Mouse (Mus musculus) liver, embryonic 12.5 days (tissue): ENCODE data around the gene Bicral. TPM values are rescaled to one million over a fixed set of nuclear protein-coding genes. Genes with fewer than 3 reads are reported as not detected.

Source experiments
- ATAC-seq: fragments of 200-750 bp; cut with Nextera tagmentation; 2 replicates; pipeline ENCODE4 v1.8.0; 2017; ENCODE audit warnings: moderate number of reproducible peaks, mild to moderate bottlenecking, moderate library complexity
- H3K27ac ChIP-seq: fragments of 300-500 bp; sonication (generic); 2 replicates; pipeline ENCODE4 v1.5.1; 2016; ENCODE audit warnings: mild to moderate bottlenecking
- H3K27me3 ChIP-seq: fragments of 300-500 bp; sonication (generic); replicated peaks from 2 replicates; pipeline ENCODE4 v1.6.1; 2016; ENCODE audit warnings: mild to moderate bottlenecking, moderate library complexity
- H3K36me3 ChIP-seq: fragments of 300-500 bp; sonication (generic); 2 replicates; pipeline ENCODE4 v1.6.1; 2016; ENCODE audit warnings: mild to moderate bottlenecking, moderate library complexity
- H3K4me1 ChIP-seq: fragments of 300-500 bp; sonication (generic); 2 replicates; pipeline ENCODE4 v1.6.1; 2016
- H3K4me2 ChIP-seq: fragments of 300-500 bp; sonication (generic); 2 replicates; pipeline ENCODE4 v1.6.1; 2016; ENCODE audit warnings: mild to moderate bottlenecking, moderate library complexity
- H3K4me3 ChIP-seq: fragments of 300-500 bp; sonication (generic); 2 replicates; pipeline ENCODE4 v1.5.1; 2016; ENCODE audit warnings: mild to moderate bottlenecking, moderate library complexity
- H3K9ac ChIP-seq: fragments of 300-500 bp; sonication (generic); 2 replicates; pipeline ENCODE4 v1.6.1; 2016; ENCODE audit warnings: mild to moderate bottlenecking, moderate library complexity
- H3K9me3 ChIP-seq: fragments of 300-500 bp; sonication (generic); replicated peaks from 2 replicates; pipeline ENCODE4 v1.6.1; 2016; ENCODE audit warnings: mild to moderate bottlenecking, moderate library complexity
- WGBS: fragments of 180-500 bp; shearing (Covaris S2); methylation state at CpG from one replicate; pipeline ENCODE4 v1.1.7; 2016; ENCODE audit not compliant: insufficient replicate concordance; 5-methylcytosine and 5-hydroxymethylcytosine counted together
- polyA plus RNA-seq: library from polyadenylated mRNA; unstranded; fragments of >200 nt; fragmentation: Nextera tagmentation; extraction: Ambion mirVana; gene quantifications from 2 replicates; pipeline ENCODE4 v1.2.1, GENCODE M21; 2016

Bicral gene
- polyA plus RNA-seq, 1 experiment from 2014 or later, result 5.2 TPM

DNA sequence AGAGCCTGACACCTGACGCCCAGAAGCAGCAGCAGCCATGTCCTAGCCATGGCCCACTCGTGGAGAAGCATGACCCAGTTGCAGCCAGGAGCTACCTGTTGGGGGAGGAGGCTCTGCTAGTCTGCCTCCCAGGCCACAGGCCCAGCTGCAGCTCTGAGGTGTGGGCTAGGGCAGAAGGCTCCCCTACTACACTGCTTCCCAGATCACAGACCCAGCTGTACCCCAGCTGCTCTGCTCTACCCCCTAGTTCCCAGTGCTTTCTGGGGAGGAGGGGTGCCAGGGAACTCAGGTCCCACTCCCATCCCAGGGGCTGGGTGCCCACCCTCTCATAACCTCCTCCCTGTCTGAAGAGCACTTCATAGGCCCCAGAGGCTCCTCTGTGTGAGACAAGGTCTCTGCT, 94.7 kb downstream of the Bicral start, which contains the start of gene Ptcra:
Gene Ptcra, minus strand, starts transcription at position 169 of the 400 bp plus-strand sequence.
- H3K4me3 ChIP-seq, result no peak within 1 kb of the TSS
- 26% methylated on average over 2 of the region's 2 CpGs for WGBS
- H3K9ac ChIP-seq, result no peak within 1 kb of the TSS
- no peaks in the 10 kb centered on the region for H3K9me3 ChIP-seq
- no peak within 1 kb of the TSS for H3K4me2 ChIP-seq
- peaks cover 7% of the 10 kb centered on the region; the same call in 1 of the 2 replicates for H3K4me1 ChIP-seq
- H3K27ac ChIP-seq, result no peak within 1 kb of the TSS
- no peaks in the 10 kb centered on the region for H3K27me3 ChIP-seq
- no peaks in the 10 kb centered on the region for H3K36me3 ChIP-seq
- no peak for ATAC-seq

DNA sequence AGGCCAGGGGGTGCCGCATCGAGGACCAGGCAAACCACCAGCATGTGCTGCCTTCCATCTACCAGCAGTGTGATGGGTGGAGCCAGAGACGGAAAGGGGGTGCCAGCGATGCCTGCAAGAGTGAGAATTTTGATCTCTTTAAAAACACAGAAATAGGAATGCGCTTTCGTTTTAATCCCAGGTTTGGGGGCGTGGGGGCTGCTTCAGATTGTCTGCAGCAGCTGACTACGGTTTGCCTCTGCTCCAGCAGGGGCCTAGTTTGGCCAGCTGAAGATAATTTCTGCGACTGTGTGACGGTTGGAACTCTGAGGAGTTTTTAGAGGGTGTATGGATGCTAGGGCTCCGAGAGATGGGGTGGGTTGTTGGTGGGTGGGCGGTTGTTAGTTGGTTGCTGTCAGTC, 99.5 kb downstream of the Bicral start:
- H3K27ac ChIP-seq, result no peak overlapping the region
- no peaks in the 10 kb centered on the region for H3K36me3 ChIP-seq
- 75% methylated on average over 12 of the region's 12 CpGs for WGBS
- ATAC-seq, result no peak
- H3K9ac ChIP-seq, result no peak overlapping the region
- H3K27me3 ChIP-seq, result peaks cover 10% of the 10 kb centered on the region; the same call in 1 of the 2 replicates
- no peak overlapping the region for H3K4me2 ChIP-seq
- no peak overlapping the region for H3K4me3 ChIP-seq
- H3K4me1 ChIP-seq, result no peaks in the 10 kb centered on the region
- H3K9me3 ChIP-seq, result no peaks in the 10 kb centered on the region

DNA sequence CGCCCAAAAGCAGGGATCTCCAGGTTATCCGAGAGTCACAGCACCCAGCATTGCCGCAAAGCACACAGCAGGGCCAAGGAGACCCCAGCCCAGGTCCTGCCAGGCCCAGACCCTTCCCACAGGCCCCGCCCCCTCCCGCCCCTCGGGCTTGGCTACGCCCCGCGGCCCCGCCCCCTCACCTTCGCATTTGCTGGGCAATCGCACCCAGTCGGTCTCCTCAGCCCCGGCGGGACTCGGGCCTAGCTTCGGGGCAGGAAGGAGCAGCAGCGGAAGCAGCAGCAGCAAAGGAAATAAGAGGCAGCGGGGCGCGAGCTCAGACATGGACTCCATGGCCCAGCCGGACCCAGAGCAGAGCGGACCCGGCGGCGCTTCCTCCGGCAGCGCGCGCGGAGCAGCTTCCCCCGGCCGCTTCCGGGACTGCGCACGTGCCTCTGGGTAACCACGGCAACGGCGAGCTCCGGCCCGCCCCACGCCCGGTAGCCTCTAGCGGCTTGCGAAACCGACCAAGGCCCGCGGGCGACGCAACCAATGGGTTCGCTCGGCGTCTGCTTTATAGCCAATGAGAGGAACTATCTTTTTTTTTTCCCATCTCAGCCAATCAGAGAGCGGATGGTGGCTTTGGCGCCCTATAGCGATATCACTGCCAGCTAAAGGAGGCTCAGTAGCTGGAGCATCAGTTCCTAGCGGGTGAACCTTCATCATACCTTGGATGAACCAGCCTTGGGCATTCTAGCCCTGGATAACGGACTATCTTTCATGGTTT, 106.3 kb downstream of the Bicral start, which contains the start of gene Cnpy3:
Gene Cnpy3, minus strand, starts transcription at position 421 of the 763 bp plus-strand sequence.
- H3K9ac ChIP-seq, result peak within 1 kb of the TSS; percentile 80
- peak; percentile 99 for ATAC-seq
- H3K27me3 ChIP-seq, result peaks cover 10% of the 10 kb centered on the region; the same call in 1 of the 2 replicates
- peak within 1 kb of the TSS; percentile 86 for H3K4me3 ChIP-seq
- peaks cover 22% of the 10 kb centered on the region for H3K36me3 ChIP-seq
- H3K9me3 ChIP-seq, result no peaks in the 10 kb centered on the region
- under 1% methylated on average over 58 of the region's 58 CpGs for WGBS
- H3K4me2 ChIP-seq, result peak within 1 kb of the TSS; percentile 95
- peaks cover 41% of the 10 kb centered on the region for H3K4me1 ChIP-seq
- peak within 1 kb of the TSS; percentile 89 for H3K27ac ChIP-seq

GRCm38 (mm10) chr17:46751056-46751793, 107.1 kb downstream of the Bicral start:
- WGBS, result 13% methylated on average over 16 of the region's 16 CpGs
- peak; percentile 10; the same call in 1 of the 2 replicates for ATAC-seq
- Histone ChIP-seq H3K4me3 (peak overlapping the region; percentile 86), H3K9ac (peak overlapping the region; percentile 80), H3K36me3 (peaks cover 29% of the 10 kb centered on the region), H3K4me1 (peaks cover 41% of the 10 kb centered on the region), H3K27me3 (peaks cover 5% of the 10 kb centered on the region; the same call in 1 of the 2 replicates), H3K27ac (peak overlapping the region; percentile 89), H3K4me2 (peak overlapping the region; percentile 95), H3K9me3 (no peaks in the 10 kb centered on the region)

DNA sequence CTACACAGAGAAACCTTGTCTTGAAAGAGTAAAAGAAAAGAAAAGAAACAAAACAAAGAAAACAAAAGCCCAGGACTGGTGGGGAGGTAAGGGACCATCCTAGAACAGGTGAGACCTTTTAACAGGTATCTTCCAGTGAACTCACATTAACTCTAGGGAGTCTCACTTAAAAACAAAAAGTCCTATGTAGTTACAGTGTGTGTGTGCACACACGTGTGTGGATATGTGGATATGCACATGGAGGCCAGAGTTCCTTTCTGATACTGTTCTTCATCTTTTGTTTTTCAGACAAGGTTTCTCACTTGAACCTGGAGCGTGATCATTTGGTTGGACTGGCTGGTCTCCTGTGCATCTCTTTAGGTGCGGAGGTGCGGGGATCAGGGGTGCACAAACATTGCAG, 107.7 kb downstream of the Bicral start:
- Histone ChIP-seq H3K4me1 (peaks cover 41% of the 10 kb centered on the region), H3K36me3 (peaks cover 36% of the 10 kb centered on the region), H3K27ac (peak overlapping the region; percentile 89), H3K27me3 (no peaks in the 10 kb centered on the region), H3K9me3 (no peaks in the 10 kb centered on the region), H3K9ac (peak overlapping the region; percentile 80), H3K4me2 (peak overlapping the region; percentile 95), H3K4me3 (peak overlapping the region; percentile 86)
- ATAC-seq, result no peak
- 69% methylated on average over 4 of the region's 4 CpGs for WGBS

DNA sequence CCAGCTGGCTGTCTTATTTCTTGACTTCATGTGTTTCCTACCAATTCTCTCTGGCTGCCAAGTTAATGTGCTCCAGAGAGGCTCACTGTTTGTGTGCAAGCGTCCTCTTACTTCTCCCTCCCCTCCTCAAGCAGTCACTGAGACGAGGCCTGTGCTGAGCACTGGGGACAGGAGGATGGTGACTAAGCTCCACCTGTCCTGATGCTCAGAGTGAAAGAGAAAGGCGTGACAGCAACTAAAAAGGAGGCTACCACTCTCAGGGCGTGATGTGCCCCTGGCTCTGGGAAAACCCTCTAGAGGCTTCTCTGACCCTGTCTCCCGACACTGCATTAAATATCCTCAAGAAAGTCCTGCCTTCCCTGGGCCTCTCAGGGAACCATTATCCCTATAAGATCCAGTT, 109.0 kb downstream of the Bicral start:
- Histone ChIP-seq H3K9me3 (no peaks in the 10 kb centered on the region), H3K27ac (no peak overlapping the region), H3K4me1 (peaks cover 41% of the 10 kb centered on the region), H3K4me3 (no peak overlapping the region), H3K9ac (0 out of 2 replicates have a peak overlapping the region, but pooled peaks have one; percentile 2), H3K27me3 (no peaks in the 10 kb centered on the region), H3K36me3 (peaks cover 47% of the 10 kb centered on the region), H3K4me2 (no peak overlapping the region)
- ATAC-seq, result no peak
- 79% methylated on average over 5 of the region's 5 CpGs for WGBS

Other genes with a start within 250 kb of the Bicral start
- 16.8 and 17.7 TPM in 2 replicates for gene Ptk7, start 229.0 kb downstream of the Bicral start, polyA plus RNA-seq
- 6.3 and 6.6 TPM in 2 replicates for gene Klc4, start 212.5 kb downstream of the Bicral start, polyA plus RNA-seq
- gene Mrpl2, start 212.3 kb downstream of the Bicral start, polyA plus RNA-seq, result 95.0 and 106 TPM in 2 replicates
- gene Cul7, start 208.1 kb downstream of the Bicral start, polyA plus RNA-seq, result 16.9 and 18.3 TPM in 2 replicates
- gene Rrp36, start 184.1 kb downstream of the Bicral start, polyA plus RNA-seq, result 37.0 and 37.3 TPM in 2 replicates
- 67.4 and 77.4 TPM in 2 replicates for gene Mea1, start 179.7 kb downstream of the Bicral start, polyA plus RNA-seq
- 83.4 and 85.0 TPM in 2 replicates for gene Klhdc3, start 177.6 kb downstream of the Bicral start, polyA plus RNA-seq
- gene Ppp2r5d, start 153.4 kb downstream of the Bicral start, polyA plus RNA-seq, result 48.3 and 49.1 TPM in 2 replicates
- gene Pex6, start 147.0 kb downstream of the Bicral start, polyA plus RNA-seq, result 20.7 and 21.1 TPM in 2 replicates
- 5.8 and 6.7 TPM in 2 replicates for gene Gnmt, start 129.3 kb downstream of the Bicral start, polyA plus RNA-seq
- gene Cnpy3, start 106.3 kb downstream of the Bicral start, polyA plus RNA-seq, result 39.6 and 39.7 TPM in 2 replicates
- gene Ptcra, start 94.8 kb downstream of the Bicral start, polyA plus RNA-seq, result 0.60 and 0.62 TPM in 2 replicates
- 55.2 and 56.5 TPM in 2 replicates for gene 2310039H08Rik, start 85.8 kb downstream of the Bicral start, polyA plus RNA-seq
- 140 and 144 TPM in 2 replicates for gene Rpl7l1, start 75.8 kb downstream of the Bicral start, polyA plus RNA-seq
- 34.2 and 36.4 TPM in 2 replicates for gene Tbcc, start 32.2 kb upstream of the Bicral start, polyA plus RNA-seq
- not detected in 2 replicates for gene Prph2, start 52.0 kb upstream of the Bicral start, polyA plus RNA-seq
- 15.6 and 16.1 TPM in 2 replicates for gene Ubr2, start 152.1 kb upstream of the Bicral start, polyA plus RNA-seq